Mouse (Mus musculus) embryonic facial prominence, embryonic 11.5 days (tissue): ENCODE measurements around the gene Rcc1. TPM values are rescaled to one million over a fixed set of nuclear protein-coding genes. Genes with fewer than 3 reads are reported as not detected.

Experiments
- ATAC-seq: fragments of 200-750 bp; cut with Nextera tagmentation; replicated peaks from 2 replicates; pipeline ENCODE4 v1.8.0; 2017; ENCODE audit warnings: low read depth; ENCODE audit not compliant: insufficient number of reproducible peaks, low FRiP score, low TSS enrichment
- DNase-seq: peaks from one replicate; pipeline ENCODE4 v3.0.0-alpha.2; 2015; ENCODE audit warnings: low spot score
- H3K27ac ChIP-seq: fragments of 300-500 bp; sonication (generic); replicated peaks from 2 replicates; pipeline ENCODE4 v1.5.1; 2014; ENCODE audit warnings: mild to moderate bottlenecking, low read depth, low read length, control low read depth
- H3K27me3 ChIP-seq: fragments of 300-500 bp; sonication (generic); 2 replicates; pipeline ENCODE4 v1.6.1; 2014; ENCODE audit warnings: mild to moderate bottlenecking, low read length, moderate library complexity, mixed read lengths; ENCODE audit not compliant: control insufficient read depth, insufficient read depth
- H3K36me3 ChIP-seq: fragments of 300-500 bp; sonication (generic); replicated peaks from 2 replicates; pipeline ENCODE4 v1.6.1; 2014; ENCODE audit warnings: low read depth, mild to moderate bottlenecking, low read length, moderate library complexity, mixed read lengths; ENCODE audit not compliant: control insufficient read depth, insufficient read depth
- H3K4me1 ChIP-seq: fragments of 300-500 bp; sonication (generic); 2 replicates; pipeline ENCODE4 v1.6.1; 2014; ENCODE audit warnings: low read length, mixed read lengths; ENCODE audit not compliant: control insufficient read depth, insufficient read depth
- H3K4me2 ChIP-seq: fragments of 300-500 bp; sonication (generic); 2 replicates; pipeline ENCODE4 v1.6.1; 2014; ENCODE audit warnings: low read depth, mild to moderate bottlenecking, control low read depth, low read length, moderate library complexity
- H3K4me3 ChIP-seq: fragments of 300-500 bp; sonication (generic); 2 replicates; pipeline ENCODE4 v1.5.1; 2014; ENCODE audit warnings: low read depth, low read length, control low read depth
- H3K9ac ChIP-seq: fragments of 300-500 bp; sonication (generic); replicated peaks from 2 replicates; pipeline ENCODE4 v1.6.1; 2014; ENCODE audit warnings: mild to moderate bottlenecking, control low read depth, low read length
- H3K9me3 ChIP-seq: fragments of 300-500 bp; sonication (generic); replicated peaks from 2 replicates; pipeline ENCODE4 v1.6.1; 2016; ENCODE audit warnings: mild to moderate bottlenecking, low read length, inconsistent platforms, mixed read lengths; ENCODE audit not compliant: control insufficient read depth
- WGBS: fragments of 180-500 bp; shearing (Covaris S2); extraction: QIAGEN DNeasy Blood & Tissue Kit; methylation state at CpG from one replicate; pipeline ENCODE4 v1.1.7; 2014; 5-methylcytosine and 5-hydroxymethylcytosine counted together
- polyA plus RNA-seq: library from polyadenylated mRNA; unstranded; fragments of >200 nt; fragmentation: Nextera tagmentation; extraction: Ambion mirVana; gene quantifications from 2 replicates; pipeline ENCODE4 v1.2.1, GENCODE M21; 2014

Gene Rcc1
- polyA plus RNA-seq, 1 experiment from 2014 or later: 60.6 TPM

DNA sequence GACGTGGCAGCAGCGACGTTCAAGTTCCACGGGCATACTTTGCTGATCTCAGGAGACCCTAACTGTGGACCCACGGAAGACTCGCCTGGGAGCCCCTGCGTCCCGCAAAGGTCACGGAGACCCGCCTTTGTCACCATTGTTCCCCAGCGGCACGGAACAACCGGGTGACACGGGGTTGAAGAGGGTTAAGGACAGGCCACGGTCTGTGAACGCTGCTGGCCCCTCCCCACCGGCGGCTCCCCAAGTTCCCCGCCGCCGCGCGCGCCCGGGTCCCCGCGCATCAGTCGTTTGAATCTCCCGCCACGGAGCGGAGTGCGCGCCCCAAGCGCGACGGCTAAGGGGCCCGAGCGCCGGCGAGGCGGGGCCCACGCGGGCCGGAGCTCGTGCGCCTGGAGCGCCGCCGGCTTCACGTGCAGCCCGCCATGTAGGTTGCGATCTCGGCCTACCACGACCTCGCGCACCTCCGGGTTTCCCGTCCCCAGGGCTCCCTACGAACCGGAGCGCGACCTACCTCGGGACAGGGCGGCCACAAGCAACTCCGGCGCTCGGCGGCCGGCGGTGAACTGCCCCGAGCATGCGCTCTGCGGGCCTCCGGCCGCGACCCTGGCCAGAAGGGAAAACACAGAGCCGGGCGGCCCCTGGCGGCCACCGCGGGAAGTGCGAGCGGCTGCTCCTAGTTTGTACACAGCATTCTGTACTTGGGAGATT, 8.1 kb downstream of the Rcc1 start:
- H3K9ac ChIP-seq: peak overlapping the region; percentile 92
- WGBS: under 1% methylated on average over 73 of the region's 83 CpGs

DNA sequence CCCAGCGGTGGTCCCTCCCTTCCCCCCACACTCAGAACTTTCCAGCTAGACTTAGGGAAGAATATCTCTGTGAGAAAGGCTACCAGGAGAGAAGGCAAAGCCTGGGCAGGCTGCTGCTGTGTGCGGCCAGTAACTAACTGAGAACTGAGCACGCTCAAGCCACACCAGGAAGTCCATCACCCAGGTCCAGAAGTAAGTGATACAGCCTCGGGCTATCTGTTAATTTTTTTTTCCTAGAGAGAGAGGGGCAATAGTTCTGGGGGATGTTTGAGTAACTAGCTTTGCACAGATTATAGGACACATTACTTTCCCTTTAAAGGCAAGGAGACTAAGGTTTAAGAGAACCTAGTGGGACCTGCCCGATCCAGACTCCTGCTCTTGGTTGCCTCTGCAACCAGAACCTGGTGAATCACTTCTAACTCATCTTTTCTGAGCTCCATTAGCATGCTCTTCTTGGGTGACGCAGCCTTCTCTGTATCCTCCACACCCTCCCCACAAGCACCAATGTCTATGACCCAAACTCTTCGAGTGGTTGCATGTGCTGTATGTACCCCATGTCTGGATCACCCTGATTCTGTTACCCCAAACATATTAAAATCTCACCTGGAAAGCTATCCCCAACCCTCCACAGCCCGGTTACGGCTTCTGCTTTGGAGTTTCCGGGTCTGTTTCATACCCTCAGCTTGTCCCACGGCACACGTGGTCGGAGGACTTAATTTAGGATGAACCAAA, 8.8 kb downstream of the Rcc1 start:
- peak overlapping the region; percentile 88 for H3K4me2 ChIP-seq
- H3K4me1 ChIP-seq: peaks cover 3% of the 10 kb centered on the region; the same call in 1 of the 2 replicates
- H3K9me3 ChIP-seq: no peaks in the 10 kb centered on the region
- peak overlapping the region; percentile 92 for H3K9ac ChIP-seq
- DNase-seq (no peak), ATAC-seq (no peak)
- WGBS: 5% methylated on average over 13 of the region's 13 CpGs
- H3K36me3 ChIP-seq: no peaks in the 10 kb centered on the region
- 0 out of 2 replicates have a peak overlapping the region, but pooled peaks have one; percentile 52 for H3K27ac ChIP-seq
- peak overlapping the region; percentile 86 for H3K4me3 ChIP-seq
- H3K27me3 ChIP-seq: no peaks in the 10 kb centered on the region

More for the DNA sequence above, 8.1 kb downstream of the Rcc1 start:
- Histone ChIP-seq H3K36me3 (no peaks in the 10 kb centered on the region), H3K27me3 (no peaks in the 10 kb centered on the region), H3K9me3 (no peaks in the 10 kb centered on the region), H3K4me3 (peak overlapping the region; percentile 86), H3K4me2 (peak overlapping the region; percentile 88), H3K27ac (0 out of 2 replicates have a peak overlapping the region, but pooled peaks have one; percentile 52), H3K4me1 (peaks cover 3% of the 10 kb centered on the region; the same call in 1 of the 2 replicates)
- peak; percentile 82 for ATAC-seq
- peak; percentile 92 for DNase-seq

DNA sequence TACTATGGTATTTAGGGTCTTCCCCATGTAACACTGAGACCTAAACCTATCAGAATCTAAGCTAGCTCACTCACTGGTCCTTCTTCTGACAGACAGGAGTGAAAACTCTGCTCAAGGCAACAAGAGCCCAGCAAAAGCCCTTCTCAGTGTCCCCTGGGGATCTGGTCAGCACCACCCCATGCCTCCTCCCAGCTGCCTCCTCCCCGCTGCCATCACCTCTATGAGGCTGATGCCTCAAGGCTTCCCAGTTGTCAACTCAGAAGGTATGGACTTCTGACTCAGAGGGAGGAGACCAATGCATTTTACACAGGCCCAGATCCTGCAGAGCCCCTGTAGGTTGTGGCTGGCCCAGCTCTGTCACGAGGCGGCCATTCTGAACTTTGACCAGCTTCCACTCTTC, 12.0 kb downstream of the Rcc1 start:
- 87% methylated on average over 3 of the region's 3 CpGs for WGBS
- no peak overlapping the region for H3K27ac ChIP-seq
- no peaks in the 10 kb centered on the region for H3K27me3 ChIP-seq
- no peak overlapping the region for H3K9ac ChIP-seq
- peaks cover 6% of the 10 kb centered on the region for H3K36me3 ChIP-seq
- no peak for DNase-seq
- no peaks in the 10 kb centered on the region for H3K9me3 ChIP-seq
- ATAC-seq: no peak
- peaks cover 3% of the 10 kb centered on the region; the same call in 1 of the 2 replicates for H3K4me1 ChIP-seq
- H3K4me2 ChIP-seq: no peak overlapping the region
- no peak overlapping the region for H3K4me3 ChIP-seq

DNA sequence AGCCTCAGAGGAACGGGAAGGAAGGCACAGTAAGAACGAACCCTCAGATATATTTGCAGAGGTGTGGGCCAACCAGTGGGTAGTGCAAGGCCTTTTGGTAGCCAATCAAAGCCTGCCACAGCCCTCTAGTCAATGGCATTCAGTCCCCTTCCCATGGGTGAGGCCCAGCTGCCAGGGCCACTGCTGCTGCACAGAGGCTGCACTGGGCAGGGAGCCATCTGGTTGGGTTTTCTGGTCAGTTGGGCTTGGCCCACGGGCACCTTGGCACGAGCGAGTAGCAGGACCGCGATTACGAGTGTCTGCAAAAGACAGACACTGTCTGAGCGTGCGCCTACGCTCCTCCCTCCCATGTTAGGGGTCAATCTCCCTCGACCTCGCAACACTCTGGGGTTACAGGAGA, 14.5 kb downstream of the Rcc1 start:
- Histone ChIP-seq H3K4me3 (no peak overlapping the region), H3K9ac (no peak overlapping the region), H3K27me3 (no peaks in the 10 kb centered on the region), H3K27ac (no peak overlapping the region), H3K9me3 (no peaks in the 10 kb centered on the region), H3K4me1 (no peaks in the 10 kb centered on the region), H3K36me3 (peaks cover 16% of the 10 kb centered on the region), H3K4me2 (no peak overlapping the region)
- WGBS: 96% methylated on average over 13 of the region's 13 CpGs
- DNase-seq (no peak), ATAC-seq (no peak)

DNA sequence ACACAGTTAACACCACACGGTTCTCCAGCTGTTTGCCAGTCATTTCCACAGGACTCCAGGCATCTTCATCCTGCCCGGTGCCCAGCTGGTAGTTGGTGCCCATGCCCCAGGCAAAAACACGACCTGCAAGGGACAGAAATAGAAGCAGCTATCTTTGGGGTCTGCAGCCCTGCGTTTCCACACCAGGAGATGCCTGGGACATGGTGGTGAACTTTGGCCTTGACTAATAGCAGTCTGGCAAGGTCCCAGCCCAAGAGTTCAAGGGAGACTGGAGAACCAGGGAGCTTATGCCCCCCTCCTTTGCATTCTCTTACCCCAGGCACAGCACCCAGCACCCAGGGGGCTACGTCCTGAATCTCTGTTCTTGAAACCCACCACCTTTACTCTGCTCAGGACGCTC, 20.5 kb downstream of the Rcc1 start:
- Histone ChIP-seq H3K4me1 (no peaks in the 10 kb centered on the region), H3K27ac (no peak overlapping the region), H3K4me2 (no peak overlapping the region), H3K4me3 (no peak overlapping the region), H3K9me3 (no peaks in the 10 kb centered on the region), H3K36me3 (peaks cover 13% of the 10 kb centered on the region), H3K9ac (no peak overlapping the region), H3K27me3 (no peaks in the 10 kb centered on the region)
- no peak for ATAC-seq
- WGBS: 86% methylated on average over 6 of the region's 6 CpGs
- no peak for DNase-seq

DNA sequence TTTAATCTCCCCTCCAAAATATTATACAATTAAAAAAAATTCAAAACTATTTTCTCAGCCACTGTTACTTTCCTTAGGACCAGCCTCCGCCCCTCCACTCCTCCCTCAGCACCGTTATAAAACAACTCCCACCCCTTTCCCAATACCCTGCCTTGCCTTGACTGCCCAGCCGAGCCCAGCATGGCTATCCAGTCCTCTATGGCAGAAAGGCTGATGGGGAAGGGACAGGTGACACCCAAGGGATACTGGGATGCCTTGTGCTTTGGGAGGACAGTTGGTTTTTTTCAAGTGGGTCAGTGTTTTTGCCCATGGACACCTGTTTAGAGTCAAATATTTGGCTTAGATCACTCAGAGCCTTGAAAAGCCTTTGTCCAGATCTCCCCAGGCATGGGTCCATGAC, 21.4 kb downstream of the Rcc1 start:
- H3K4me3 ChIP-seq: no peak overlapping the region
- ATAC-seq: no peak
- H3K9me3 ChIP-seq: no peaks in the 10 kb centered on the region
- no peaks in the 10 kb centered on the region for H3K27me3 ChIP-seq
- DNase-seq: no peak
- H3K36me3 ChIP-seq: peaks cover 13% of the 10 kb centered on the region
- WGBS: 79% methylated on average over 3 of the region's 3 CpGs
- H3K27ac ChIP-seq: no peak overlapping the region
- H3K4me2 ChIP-seq: no peak overlapping the region
- no peaks in the 10 kb centered on the region for H3K4me1 ChIP-seq
- no peak overlapping the region for H3K9ac ChIP-seq

DNA sequence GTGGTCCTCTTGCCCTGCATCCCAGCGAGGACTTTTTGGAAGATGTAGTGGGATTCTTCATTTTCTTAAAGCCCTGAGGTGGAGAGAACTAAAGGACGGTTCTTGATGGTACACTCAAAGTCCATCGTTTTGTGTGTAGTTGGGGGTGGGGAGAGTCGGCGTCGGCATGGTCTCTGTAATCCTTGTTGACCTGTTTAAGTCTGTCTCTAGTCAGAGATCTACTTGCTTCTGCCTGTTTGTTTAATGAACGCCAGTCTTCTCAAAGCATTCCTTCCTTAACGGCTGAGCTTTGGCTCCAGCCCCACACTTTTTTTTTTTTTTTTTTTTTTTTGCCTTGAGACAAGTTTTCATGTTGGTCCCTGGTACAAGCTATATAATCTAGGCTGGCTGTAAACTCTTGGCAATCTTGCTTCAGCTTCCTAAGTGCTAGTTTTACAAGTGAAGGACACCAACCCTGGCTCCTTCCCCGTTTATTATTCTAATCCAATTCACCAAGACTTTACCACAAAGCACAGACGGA, 23.5 kb downstream of the Rcc1 start:
- H3K9ac ChIP-seq: peak overlapping the region; percentile 89
- H3K4me1 ChIP-seq: no peaks in the 10 kb centered on the region
- H3K27me3 ChIP-seq: no peaks in the 10 kb centered on the region
- peaks cover 11% of the 10 kb centered on the region for H3K36me3 ChIP-seq
- WGBS: 11% methylated on average over 10 of the region's 10 CpGs
- H3K4me2 ChIP-seq: peak overlapping the region; percentile 45
- H3K4me3 ChIP-seq: peak overlapping the region; percentile 79
- no peaks in the 10 kb centered on the region for H3K9me3 ChIP-seq
- no peak overlapping the region for H3K27ac ChIP-seq
- DNase-seq (no peak), ATAC-seq (no peak)
